Mouse (Mus musculus): ENCODE results near the gene Txndc17. TPM values are rescaled to one million over a fixed set of nuclear protein-coding genes. Genes with fewer than 3 reads are reported as not detected.
"Not testable (repeated sequence)": the region's sequence is repeated elsewhere in the genome, so short reads cannot be mapped to it uniquely, and the experiment has no call there.

The Txndc17 gene
- polyA plus RNA-seq (2015; fragmentation: Nextera tagmentation; extraction: Ambion mirVana), result 131 and 138 TPM in 2 replicates

- peak within 1 kb of the TSS; percentile 80 for H3K4me3 ChIP-seq (replicated peaks; ENCODE audit: low read length)
- peak within 1 kb of the TSS; percentile 92 for H3K9ac ChIP-seq (replicated peaks; ENCODE audit: low read depth, low read length)
- peak; percentile 93 for ATAC-seq
- H3K4me1 ChIP-seq (replicated peaks; ENCODE audit: control insufficient read depth, insufficient read depth, low read length), result peaks cover 29% of the 10 kb centered on the region
- peak within 1 kb of the TSS; percentile 84 for H3K4me2 ChIP-seq (ENCODE audit: low read length)
- WGBS, result under 1% methylated on average over 42 of the region's 42 CpGs
- H3K9me3 ChIP-seq (ENCODE audit: control insufficient read depth, low read length), result no peaks in the 10 kb centered on the region
- H3K36me3 ChIP-seq (ENCODE audit: control insufficient read depth, insufficient read depth), result peaks cover 18% of the 10 kb centered on the region
- peak within 1 kb of the TSS; percentile 52 for H3K27ac ChIP-seq (ENCODE audit: low read length)
- H3K27me3 ChIP-seq (replicated peaks; ENCODE audit: control insufficient read depth, insufficient read depth, low read length), result no peaks in the 10 kb centered on the region
These were observed at the start of gene Txndc17, which contains the start of gene 4933427D14Rik for GRCm38 (mm10) chr11:72207204-72207833. TSS of gene Txndc17 (plus strand) at chr11:72207547. TSS of gene 4933427D14Rik (minus strand) at chr11:72207459.

- peaks cover 21% of the 10 kb centered on the region for H3K36me3 ChIP-seq (ENCODE audit: control insufficient read depth, insufficient read depth)
- no peaks in the 10 kb centered on the region for H3K9me3 ChIP-seq (ENCODE audit: control insufficient read depth, low read length)
- H3K9ac ChIP-seq (replicated peaks; ENCODE audit: low read depth, low read length), result no peak overlapping the region
- H3K27me3 ChIP-seq (replicated peaks; ENCODE audit: control insufficient read depth, insufficient read depth, low read length), result no peaks in the 10 kb centered on the region
- no peak overlapping the region for H3K4me3 ChIP-seq (replicated peaks; ENCODE audit: low read length)
- H3K27ac ChIP-seq (ENCODE audit: low read length), result no peak overlapping the region
- H3K4me1 ChIP-seq (replicated peaks; ENCODE audit: control insufficient read depth, insufficient read depth, low read length), result no peaks in the 10 kb centered on the region
- no peak for ATAC-seq
- 99% methylated on average over 2 of the region's 2 CpGs for WGBS
- no peak overlapping the region for H3K4me2 ChIP-seq (ENCODE audit: low read length)
These were observed 44.1 kb upstream of the Txndc17 start for GRCm38 (mm10) chr11:72163198-72163597.

DNA sequence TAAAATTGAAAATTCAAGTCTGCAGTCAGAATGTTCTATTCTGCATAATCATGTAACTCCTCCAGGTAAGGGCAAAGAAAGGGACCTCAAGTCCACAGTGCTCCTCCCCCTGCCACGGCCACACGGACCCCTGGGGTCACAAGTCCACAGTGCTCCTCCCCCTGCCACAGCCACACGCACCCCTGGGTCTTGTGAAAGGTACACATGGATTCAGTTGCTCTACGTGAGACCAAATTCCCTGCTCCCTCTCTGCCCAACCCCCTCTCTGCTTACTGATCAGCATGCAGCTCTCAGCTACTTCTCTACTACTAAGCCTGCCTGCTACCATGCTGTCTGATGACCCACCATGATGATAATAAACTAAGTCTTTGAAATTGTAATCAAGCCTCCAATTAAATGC lies 37.5 kb upstream of the Txndc17 start:
- Histone ChIP-seq H3K4me3 (replicated peaks; ENCODE audit: low read length) (no peak overlapping the region), H3K36me3 (ENCODE audit: control insufficient read depth, insufficient read depth) (peaks cover 27% of the 10 kb centered on the region), H3K27me3 (replicated peaks; ENCODE audit: control insufficient read depth, insufficient read depth, low read length) (no peaks in the 10 kb centered on the region), H3K27ac (ENCODE audit: low read length) (no peak overlapping the region), H3K9me3 (ENCODE audit: control insufficient read depth, low read length) (no peaks in the 10 kb centered on the region), H3K4me2 (ENCODE audit: low read length) (no peak overlapping the region), H3K4me1 (replicated peaks; ENCODE audit: control insufficient read depth, insufficient read depth, low read length) (no peaks in the 10 kb centered on the region), H3K9ac (replicated peaks; ENCODE audit: low read depth, low read length) (no peak overlapping the region)
- no peak for ATAC-seq
- WGBS, result 89% methylated on average over 4 of the region's 4 CpGs

GRCm38 (mm10) chr11:72171906-72172305 lies 35.4 kb upstream of the Txndc17 start:
- not testable (repeated sequence) for H3K27me3 ChIP-seq (replicated peaks; ENCODE audit: control insufficient read depth, insufficient read depth, low read length); H3K4me1 ChIP-seq (replicated peaks; ENCODE audit: control insufficient read depth, insufficient read depth, low read length); ATAC-seq; H3K9me3 ChIP-seq (ENCODE audit: control insufficient read depth, low read length); H3K4me3 ChIP-seq (replicated peaks; ENCODE audit: low read length); H3K27ac ChIP-seq (ENCODE audit: low read length); H3K9ac ChIP-seq (replicated peaks; ENCODE audit: low read depth, low read length); H3K4me2 ChIP-seq (ENCODE audit: low read length)
- 77% methylated on average over 4 of the region's 4 CpGs for WGBS
- peaks cover 14% of the 10 kb centered on the region for H3K36me3 ChIP-seq (ENCODE audit: control insufficient read depth, insufficient read depth)

GRCm38 (mm10) chr11:72173506-72173905 lies 33.8 kb upstream of the Txndc17 start:
- H3K36me3 ChIP-seq (ENCODE audit: control insufficient read depth, insufficient read depth), result peaks cover 11% of the 10 kb centered on the region

DNA sequence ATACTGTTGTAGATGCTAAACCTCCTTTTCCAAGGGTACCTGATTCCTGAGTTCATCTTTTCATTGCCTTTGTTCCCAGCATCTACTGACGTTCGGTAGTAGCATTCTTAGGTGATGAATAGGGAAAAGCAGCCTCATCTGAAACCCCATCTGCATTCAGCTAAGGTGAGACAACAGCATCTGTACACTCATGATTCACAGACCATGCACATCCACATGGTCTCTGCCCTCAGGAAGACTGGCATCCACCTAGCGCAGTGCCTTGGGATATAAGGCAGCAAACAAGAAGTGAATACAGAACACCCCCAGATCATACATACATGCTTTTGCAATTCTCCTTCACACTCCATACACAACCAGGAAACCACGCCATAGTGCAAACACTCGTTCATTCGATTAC lies 32.6 kb upstream of the Txndc17 start:
- no peaks in the 10 kb centered on the region for H3K27me3 ChIP-seq (replicated peaks; ENCODE audit: control insufficient read depth, insufficient read depth, low read length)
- H3K27ac ChIP-seq (ENCODE audit: low read length), result no peak overlapping the region
- H3K9ac ChIP-seq (replicated peaks; ENCODE audit: low read depth, low read length), result no peak overlapping the region
- peaks cover 9% of the 10 kb centered on the region for H3K36me3 ChIP-seq (ENCODE audit: control insufficient read depth, insufficient read depth)
- H3K4me3 ChIP-seq (replicated peaks; ENCODE audit: low read length), result no peak overlapping the region
- no peaks in the 10 kb centered on the region for H3K4me1 ChIP-seq (replicated peaks; ENCODE audit: control insufficient read depth, insufficient read depth, low read length)
- 92% methylated on average over 6 of the region's 6 CpGs for WGBS
- no peaks in the 10 kb centered on the region for H3K9me3 ChIP-seq (ENCODE audit: control insufficient read depth, low read length)
- H3K4me2 ChIP-seq (ENCODE audit: low read length), result no peak overlapping the region
- ATAC-seq, result no peak

More at GRCm38 (mm10) chr11:72173506-72173905, 33.8 kb upstream of the Txndc17 start:
- Histone ChIP-seq H3K4me3 (replicated peaks; ENCODE audit: low read length) (no peak overlapping the region), H3K4me2 (ENCODE audit: low read length) (no peak overlapping the region), H3K9ac (replicated peaks; ENCODE audit: low read depth, low read length) (no peak overlapping the region), H3K9me3 (ENCODE audit: control insufficient read depth, low read length) (no peaks in the 10 kb centered on the region), H3K4me1 (replicated peaks; ENCODE audit: control insufficient read depth, insufficient read depth, low read length) (no peaks in the 10 kb centered on the region), H3K27ac (ENCODE audit: low read length) (no peak overlapping the region), H3K27me3 (replicated peaks; ENCODE audit: control insufficient read depth, insufficient read depth, low read length) (no peaks in the 10 kb centered on the region)
- no peak for ATAC-seq
- 96% methylated on average over 5 of the region's 5 CpGs for WGBS

- no peak overlapping the region for H3K4me2 ChIP-seq (ENCODE audit: low read length)
- H3K9me3 ChIP-seq (ENCODE audit: control insufficient read depth, low read length), result no peaks in the 10 kb centered on the region
- 40% methylated on average over 5 of the region's 5 CpGs for WGBS
- H3K4me3 ChIP-seq (replicated peaks; ENCODE audit: low read length), result no peak overlapping the region
- no peak overlapping the region for H3K9ac ChIP-seq (replicated peaks; ENCODE audit: low read depth, low read length)
- H3K36me3 ChIP-seq (ENCODE audit: control insufficient read depth, insufficient read depth), result peaks cover 9% of the 10 kb centered on the region
- H3K27ac ChIP-seq (ENCODE audit: low read length), result no peak overlapping the region
- no peaks in the 10 kb centered on the region for H3K4me1 ChIP-seq (replicated peaks; ENCODE audit: control insufficient read depth, insufficient read depth, low read length)
- peak; percentile 43; the same call in 1 of the 2 replicates for ATAC-seq
- H3K27me3 ChIP-seq (replicated peaks; ENCODE audit: control insufficient read depth, insufficient read depth, low read length), result no peaks in the 10 kb centered on the region
These were observed 31.4 kb upstream of the Txndc17 start for GRCm38 (mm10) chr11:72175966-72176365.

DNA sequence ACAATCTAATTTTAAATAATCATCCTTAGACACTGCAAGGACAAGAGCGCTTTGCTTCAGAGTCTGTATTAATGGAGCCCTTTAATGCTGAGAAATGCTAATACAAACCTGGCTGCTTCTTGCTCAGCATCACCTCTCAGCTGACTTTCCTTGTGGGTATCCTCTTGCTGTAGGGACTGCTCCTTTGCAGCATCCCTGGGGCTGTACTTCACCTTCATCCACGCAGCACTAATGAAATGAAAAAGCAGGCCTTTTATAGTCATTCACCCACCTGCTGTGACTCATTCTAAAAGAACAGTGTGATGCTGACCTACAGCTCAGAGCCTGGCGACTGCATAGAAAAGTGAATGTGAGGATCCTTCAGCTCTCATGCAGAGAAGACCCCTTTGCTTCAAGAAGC lies 30.8 kb upstream of the Txndc17 start:
- Histone ChIP-seq H3K4me2 (ENCODE audit: low read length) (no peak overlapping the region), H3K9ac (replicated peaks; ENCODE audit: low read depth, low read length) (no peak overlapping the region), H3K4me3 (replicated peaks; ENCODE audit: low read length) (no peak overlapping the region), H3K27me3 (replicated peaks; ENCODE audit: control insufficient read depth, insufficient read depth, low read length) (no peaks in the 10 kb centered on the region), H3K36me3 (ENCODE audit: control insufficient read depth, insufficient read depth) (peaks cover 9% of the 10 kb centered on the region), H3K4me1 (replicated peaks; ENCODE audit: control insufficient read depth, insufficient read depth, low read length) (no peaks in the 10 kb centered on the region), H3K9me3 (ENCODE audit: control insufficient read depth, low read length) (no peaks in the 10 kb centered on the region), H3K27ac (ENCODE audit: low read length) (no peak overlapping the region)
- ATAC-seq, result 0 out of 2 replicates have a peak, but pooled peaks have one; percentile 6
- WGBS, result 17% methylated on average over 3 of the region's 3 CpGs

DNA sequence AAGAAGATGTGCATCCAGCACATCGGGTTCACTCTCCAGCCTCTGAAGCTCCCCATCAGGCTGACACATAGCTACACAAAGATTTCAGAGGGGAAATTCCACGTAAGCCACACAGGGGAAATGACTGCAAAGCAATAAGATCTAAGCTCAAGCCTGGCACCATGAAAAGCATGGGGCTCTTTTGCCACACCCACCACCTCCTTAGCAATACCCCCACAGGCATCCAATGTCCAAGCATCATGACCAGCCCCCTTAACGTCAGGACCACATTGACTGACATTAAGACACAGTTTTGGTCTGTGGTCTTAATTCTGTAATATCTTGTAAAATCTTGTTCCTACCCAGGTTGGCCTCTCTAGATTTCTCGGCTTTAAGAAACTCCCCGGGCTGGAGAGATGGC lies 26.8 kb upstream of the Txndc17 start:
- no peaks in the 10 kb centered on the region for H3K9me3 ChIP-seq (ENCODE audit: control insufficient read depth, low read length)
- no peak overlapping the region for H3K27ac ChIP-seq (ENCODE audit: low read length)
- ATAC-seq, result no peak
- no peak overlapping the region for H3K4me3 ChIP-seq (replicated peaks; ENCODE audit: low read length)
- no peak overlapping the region for H3K4me2 ChIP-seq (ENCODE audit: low read length)
- 0 out of 2 replicates have a peak, but pooled peaks cover 3% of the 10 kb centered on the region for H3K36me3 ChIP-seq (ENCODE audit: control insufficient read depth, insufficient read depth)
- no peak overlapping the region for H3K9ac ChIP-seq (replicated peaks; ENCODE audit: low read depth, low read length)
- H3K27me3 ChIP-seq (replicated peaks; ENCODE audit: control insufficient read depth, insufficient read depth, low read length), result no peaks in the 10 kb centered on the region
- H3K4me1 ChIP-seq (replicated peaks; ENCODE audit: control insufficient read depth, insufficient read depth, low read length), result no peaks in the 10 kb centered on the region
- whole genome bisulfite sequencing, result 89% methylated on average over 5 of the region's 5 CpGs
